Mouse (Mus musculus) bone marrow macrophage, adult 2 months (primary cell): ENCODE measurements around the gene Sez6l.

ENCODE experiments used
- CTCF ChIP-seq: IDR thresholded peaks from 2 replicates; pipeline ENCODE4 v1.5.1; 2012; ENCODE audit warnings: low read depth, mild to moderate bottlenecking, low read length, moderate library complexity
- POLR2A ChIP-seq: IDR thresholded peaks from 2 replicates; pipeline ENCODE4 v1.6.1; 2012; ENCODE audit warnings: mild to moderate bottlenecking, low read depth, low read length, borderline replicate concordance

GRCm38 (mm10) chr5:112622946-112623345 is 46.0 kb upstream of the Sez6l start:
- TF ChIP-seq CTCF = no peak
- no peak for TF ChIP-seq POLR2A
